Mouse (Mus musculus) liver, embryonic 16.5 days (tissue): ENCODE data around the gene Ntn3. TPM values are rescaled to one million over a fixed set of nuclear protein-coding genes. Genes with fewer than 3 reads are reported as not detected.

Experiments used
- ATAC-seq: fragments of 200-750 bp; cut with Nextera tagmentation; 2 replicates; pipeline ENCODE4 v1.8.0; 2017; ENCODE audit warnings: low read depth, mild to moderate bottlenecking, moderate number of reproducible peaks, moderate library complexity
- H3K27ac ChIP-seq: fragments of 300-500 bp; sonication (generic); 2 replicates; pipeline ENCODE4 v1.5.1; 2014; ENCODE audit warnings: mild to moderate bottlenecking, low read length
- H3K27me3 ChIP-seq: fragments of 300-500 bp; sonication (generic); 2 replicates; pipeline ENCODE4 v1.6.1; 2014; ENCODE audit warnings: low read depth, low read length, mixed read lengths; ENCODE audit not compliant: control insufficient read depth, insufficient read depth
- H3K36me3 ChIP-seq: fragments of 300-500 bp; sonication (generic); 2 replicates; pipeline ENCODE4 v1.6.1; 2014; ENCODE audit warnings: mild to moderate bottlenecking; ENCODE audit not compliant: control insufficient read depth, insufficient read depth
- H3K4me1 ChIP-seq: fragments of 300-500 bp; sonication (generic); 2 replicates; pipeline ENCODE4 v1.6.1; 2014; ENCODE audit warnings: low read depth, low read length, mixed read lengths; ENCODE audit not compliant: control insufficient read depth
- H3K4me2 ChIP-seq: fragments of 300-500 bp; sonication (generic); 2 replicates; pipeline ENCODE4 v1.6.1; 2014; ENCODE audit warnings: low read depth, low read length, mixed read lengths
- H3K4me3 ChIP-seq: fragments of 300-500 bp; sonication (generic); 2 replicates; pipeline ENCODE4 v1.5.1; 2014; ENCODE audit warnings: low read depth, mild to moderate bottlenecking, low read length
- H3K9ac ChIP-seq: fragments of 300-500 bp; sonication (generic); 2 replicates; pipeline ENCODE4 v1.6.1; 2014; ENCODE audit warnings: low read depth, low read length
- H3K9me3 ChIP-seq: fragments of 300-500 bp; sonication (generic); replicated peaks from 2 replicates; pipeline ENCODE4 v1.6.1; 2016; ENCODE audit warnings: low read length; ENCODE audit not compliant: control insufficient read depth
- WGBS: fragments of 180-500 bp; shearing (Covaris S2); extraction: QIAGEN DNeasy Blood & Tissue Kit; methylation state at CpG from one replicate; pipeline ENCODE4 v1.1.7; 2014; ENCODE audit not compliant: insufficient replicate concordance; 5-methylcytosine and 5-hydroxymethylcytosine counted together
- polyA plus RNA-seq: library from polyadenylated mRNA; unstranded; fragments of >200 nt; fragmentation: Nextera tagmentation; extraction: Ambion mirVana; gene quantifications from 2 replicates; pipeline ENCODE4 v1.2.1, GENCODE M21; 2015

Ntn3 gene
- polyA plus RNA-seq, 1 experiment from 2014 or later, result 0.78 TPM

GRCm38 (mm10) chr17:24216836-24217235 is 7.5 kb upstream of the Ntn3 start:
- WGBS, result 72% methylated on average over 4 of the region's 4 CpGs
- Histone ChIP-seq H3K4me1 (peaks cover 36% of the 10 kb centered on the region), H3K9ac (no peak overlapping the region), H3K27me3 (peaks cover 8% of the 10 kb centered on the region), H3K36me3 (peaks cover 29% of the 10 kb centered on the region), H3K4me2 (no peak overlapping the region), H3K9me3 (no peaks in the 10 kb centered on the region), H3K4me3 (no peak overlapping the region), H3K27ac (no peak overlapping the region)
- ATAC-seq, result no peak

DNA sequence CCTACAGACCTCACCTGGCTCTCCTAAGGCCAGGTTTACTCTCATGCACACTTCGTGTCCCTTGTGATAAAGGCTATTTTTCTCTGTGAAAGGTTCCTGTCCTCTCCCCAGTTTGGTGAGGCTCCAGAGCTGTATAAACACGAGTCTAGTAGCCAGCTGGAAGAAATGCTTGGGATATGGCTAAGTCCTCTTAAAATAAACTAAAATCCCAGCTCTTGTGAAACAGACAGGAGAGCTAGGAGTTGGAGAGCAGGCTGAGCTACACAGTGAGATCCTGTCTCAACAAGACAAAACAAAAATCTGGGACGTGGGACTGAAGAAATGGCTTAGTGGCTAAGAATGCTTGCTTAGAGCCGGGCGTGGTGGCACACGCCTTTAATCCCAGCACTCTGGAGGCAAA is 3.9 kb upstream of the Ntn3 start:
- no peak overlapping the region for H3K4me3 ChIP-seq
- H3K27me3 ChIP-seq, result peaks cover 18% of the 10 kb centered on the region
- WGBS, result 62% methylated on average over 6 of the region's 6 CpGs
- no peaks in the 10 kb centered on the region for H3K9me3 ChIP-seq
- no peak overlapping the region for H3K4me2 ChIP-seq
- peaks cover 25% of the 10 kb centered on the region for H3K36me3 ChIP-seq
- no peak overlapping the region for H3K27ac ChIP-seq
- no peak for ATAC-seq
- H3K9ac ChIP-seq, result no peak overlapping the region
- H3K4me1 ChIP-seq, result peaks cover 45% of the 10 kb centered on the region

DNA sequence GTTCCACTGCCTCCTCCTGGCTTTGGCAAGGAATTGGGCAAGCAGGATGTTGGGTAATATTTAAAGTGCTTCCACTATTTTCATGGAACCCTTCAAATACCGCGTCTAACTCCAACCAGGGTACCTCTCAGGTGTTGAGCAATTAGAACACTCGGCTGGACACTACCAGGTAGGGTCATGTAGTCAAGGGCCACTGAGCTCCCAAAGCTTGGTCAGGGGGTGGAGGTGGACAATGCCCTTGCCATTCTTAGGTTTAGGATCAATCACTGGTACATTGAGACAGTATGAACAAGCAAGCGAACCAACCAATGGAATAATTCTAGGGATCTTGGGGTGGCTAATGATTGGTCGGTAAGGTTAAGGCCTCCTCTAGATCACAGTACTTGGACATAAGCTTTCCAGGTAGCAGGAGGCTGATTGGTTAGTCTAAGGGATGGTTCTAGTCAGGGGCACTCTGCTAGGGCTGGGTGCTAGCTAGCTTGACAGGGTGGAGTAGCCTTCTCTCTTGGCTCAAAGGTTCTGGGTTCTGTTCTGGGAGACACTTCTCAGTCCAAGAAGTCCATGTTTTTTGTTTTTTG is 3.2 kb upstream of the Ntn3 start:
- 32% methylated on average over 5 of the region's 5 CpGs for WGBS
- Histone ChIP-seq H3K4me3 (peak overlapping the region; percentile 58), H3K36me3 (peaks cover 24% of the 10 kb centered on the region), H3K9me3 (no peaks in the 10 kb centered on the region), H3K4me1 (peaks cover 51% of the 10 kb centered on the region), H3K4me2 (peak overlapping the region; percentile 83), H3K27me3 (peaks cover 18% of the 10 kb centered on the region), H3K9ac (no peak overlapping the region; the same call in 1 of the 2 replicates), H3K27ac (no peak overlapping the region)
- no peak for ATAC-seq

- H3K4me1 ChIP-seq, result peaks cover 58% of the 10 kb centered on the region
Measured at GRCm38 (mm10) chr17:24211631-24212440, 2.5 kb upstream of the Ntn3 start.

GRCm38 (mm10) chr17:24210591-24210990 is 1.3 kb upstream of the Ntn3 start:
- no peak for ATAC-seq
- H3K4me1 ChIP-seq, result peaks cover 71% of the 10 kb centered on the region
- no peak overlapping the region for H3K27ac ChIP-seq
- H3K9ac ChIP-seq, result no peak overlapping the region
- no peak overlapping the region for H3K4me2 ChIP-seq
- H3K36me3 ChIP-seq, result peaks cover 6% of the 10 kb centered on the region
- H3K27me3 ChIP-seq, result peaks cover 20% of the 10 kb centered on the region
- H3K9me3 ChIP-seq, result no peaks in the 10 kb centered on the region
- WGBS, result 65% methylated on average over 3 of the region's 3 CpGs
- H3K4me3 ChIP-seq, result no peak overlapping the region

More at GRCm38 (mm10) chr17:24211631-24212440, 2.5 kb upstream of the Ntn3 start:
- WGBS, result 5% methylated on average over 37 of the region's 37 CpGs
- no peak for ATAC-seq
- Histone ChIP-seq H3K36me3 (peaks cover 18% of the 10 kb centered on the region), H3K4me3 (peak overlapping the region; percentile 58), H3K9ac (peak overlapping the region; percentile 69), H3K27me3 (peaks cover 20% of the 10 kb centered on the region), H3K9me3 (no peaks in the 10 kb centered on the region), H3K27ac (0 out of 2 replicates have a peak overlapping the region, but pooled peaks have one; percentile 14), H3K4me2 (peak overlapping the region; percentile 83)

DNA sequence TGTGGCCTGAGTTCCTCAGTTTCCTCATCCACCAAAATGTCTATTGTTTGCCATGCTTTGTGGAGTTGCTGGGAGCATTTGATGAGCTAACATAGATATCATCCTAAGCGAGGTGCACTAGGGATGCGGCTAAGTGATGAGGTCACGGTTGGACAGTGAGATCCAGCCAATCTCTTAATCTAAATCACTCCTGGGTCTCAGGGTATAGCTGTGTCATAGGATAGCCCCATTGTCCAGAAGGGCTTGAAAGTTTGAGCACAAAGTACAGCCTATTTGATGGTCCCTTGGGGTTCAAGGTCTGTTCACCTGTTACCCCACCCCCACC is 547 bp upstream of the Ntn3 start:
- no peak for ATAC-seq
- peak overlapping the region; percentile 97 for H3K27ac ChIP-seq
- H3K9me3 ChIP-seq, result no peaks in the 10 kb centered on the region
- peak overlapping the region; percentile 100 for H3K4me2 ChIP-seq
- H3K27me3 ChIP-seq, result peaks cover 20% of the 10 kb centered on the region
- peak overlapping the region; percentile 75 for H3K9ac ChIP-seq
- H3K4me3 ChIP-seq, result peak overlapping the region; percentile 58; the same call in 1 of the 2 replicates
- WGBS, result 58% methylated on average over 3 of the region's 3 CpGs
- H3K36me3 ChIP-seq, result no peaks in the 10 kb centered on the region
- H3K4me1 ChIP-seq, result peaks cover 74% of the 10 kb centered on the region

DNA sequence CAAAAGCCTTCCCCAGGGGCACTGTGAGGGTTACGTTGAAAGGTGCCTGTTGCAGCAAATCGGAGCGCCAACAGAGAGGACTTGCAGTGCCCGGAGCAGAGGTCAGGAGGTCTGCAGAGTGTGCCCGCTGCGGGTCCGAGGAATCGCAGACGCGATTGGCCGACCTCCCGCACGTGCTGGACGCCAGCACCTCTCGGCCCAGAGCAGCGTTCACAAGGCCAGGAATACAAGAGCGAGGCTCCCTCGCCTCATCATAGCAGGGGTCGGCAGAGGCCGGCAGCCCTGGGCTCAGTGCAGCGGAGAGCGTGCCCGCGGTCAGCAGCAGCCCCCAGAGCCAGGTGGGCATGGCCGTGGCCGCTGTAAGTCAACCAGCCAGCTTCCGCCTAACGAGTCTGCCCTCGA is 689 bp downstream of the Ntn3 start:
- H3K27ac ChIP-seq, result peak overlapping the region; percentile 97
- ATAC-seq, result peak; percentile 0
- peak overlapping the region; percentile 100 for H3K4me2 ChIP-seq
- H3K4me3 ChIP-seq, result peak overlapping the region; percentile 58
- H3K27me3 ChIP-seq, result peaks cover 20% of the 10 kb centered on the region
- H3K9ac ChIP-seq, result peak overlapping the region; percentile 75
- H3K36me3 ChIP-seq, result no peaks in the 10 kb centered on the region
- WGBS, result 7% methylated on average over 29 of the region's 29 CpGs
- no peaks in the 10 kb centered on the region for H3K9me3 ChIP-seq
- peaks cover 85% of the 10 kb centered on the region for H3K4me1 ChIP-seq

- peaks cover 20% of the 10 kb centered on the region for H3K27me3 ChIP-seq
- H3K4me1 ChIP-seq, result peaks cover 90% of the 10 kb centered on the region
- peak overlapping the region; percentile 100 for H3K4me2 ChIP-seq
- peak overlapping the region; percentile 58 for H3K4me3 ChIP-seq
- peak overlapping the region; percentile 97 for H3K27ac ChIP-seq
- H3K9ac ChIP-seq, result peak overlapping the region; percentile 75
- no peak for ATAC-seq
- H3K36me3 ChIP-seq, result no peaks in the 10 kb centered on the region
- WGBS, result 64% methylated on average over 34 of the region's 34 CpGs
- no peaks in the 10 kb centered on the region for H3K9me3 ChIP-seq
Measured at GRCm38 (mm10) chr17:24207768-24208640, 1.3 kb downstream of the Ntn3 start.
